Mouse (Mus musculus) small intestine, adult 2 months (tissue): ENCODE measurements at regions not wholly inside any gene's neighbourhood (a gene's known extent, or its start where the extent isn't known, plus 50 kb on each side); places are given as distances from the start of the nearest gene placed in this dataset.

Experiments
- CTCF ChIP-seq: fragments of 200-500 bp; IDR thresholded peaks from 2 replicates; pipeline ENCODE4 v1.5.1; 2012; ENCODE audit warnings: low read depth, mild to moderate bottlenecking, control low read depth, inconsistent platforms, low read length, moderate library complexity, mixed read lengths; ENCODE audit not compliant: insufficient replicate concordance, insufficient read length; ENCODE audit errors: extremely low read depth
- POLR2A ChIP-seq: fragments of 200-500 bp; IDR thresholded peaks from 2 replicates; pipeline ENCODE4 v1.6.1; 2012; ENCODE audit warnings: low read depth, mild to moderate bottlenecking, control low read depth, inconsistent platforms, low read length, moderate library complexity

DNA sequence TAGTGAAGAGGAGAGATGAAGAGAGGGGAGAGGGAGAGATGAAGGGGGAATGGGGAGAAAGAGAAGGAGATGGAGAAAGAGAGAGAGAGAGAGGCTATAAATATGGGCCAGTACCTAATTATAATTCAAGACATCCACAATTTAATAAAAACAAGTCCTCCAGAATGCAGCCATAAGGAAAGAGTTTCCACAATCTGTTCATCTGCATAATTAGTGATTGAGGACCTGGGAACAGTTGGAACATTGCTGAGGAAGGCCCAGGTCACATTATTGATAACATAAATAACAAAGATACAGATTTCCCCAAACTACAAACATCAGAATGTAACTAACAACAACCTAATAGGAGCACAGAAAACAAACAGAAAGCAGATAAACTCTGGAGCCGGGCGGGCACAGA lies 483.0 kb upstream of the Mpdz start:
- no peak for TF ChIP-seq CTCF
- no peak for TF ChIP-seq POLR2A
